Mouse (Mus musculus) olfactory bulb, adult 2 months (tissue): Measurements from ENCODE around the gene Nhsl1.

Experiments
- CTCF ChIP-seq: fragments of 200-500 bp; IDR thresholded peaks from 2 replicates; pipeline ENCODE4 v1.5.1; 2012; ENCODE audit warnings: low read depth, mild to moderate bottlenecking, low read length, moderate library complexity; ENCODE audit not compliant: insufficient read depth
- POLR2A ChIP-seq: fragments of 200-500 bp; IDR thresholded peaks from 2 replicates; pipeline ENCODE4 v1.6.1; 2012; ENCODE audit warnings: mild to moderate bottlenecking, low read depth, low read length, moderate library complexity; ENCODE audit not compliant: insufficient read depth

DNA sequence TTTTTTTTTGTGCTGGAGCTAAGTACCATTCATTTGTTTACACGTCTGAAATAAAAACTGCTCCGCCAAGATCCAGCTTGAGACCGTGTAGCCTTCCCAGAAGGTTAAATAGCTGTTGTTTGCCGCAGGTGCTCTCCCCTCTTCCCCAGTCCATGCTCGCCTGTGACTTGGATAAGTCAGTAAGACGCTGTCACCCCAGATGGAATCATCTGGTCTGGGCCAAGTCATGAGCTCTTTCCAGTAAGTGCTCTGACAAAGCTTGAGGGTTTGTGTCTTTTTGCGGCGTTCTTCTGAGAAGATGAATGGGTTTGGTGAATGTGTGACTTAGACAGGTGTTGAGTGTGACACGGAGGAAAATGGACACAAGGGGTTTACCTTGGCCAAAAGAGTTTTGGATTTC is 89.8 kb downstream of the Nhsl1 start:
- TF ChIP-seq CTCF = no peak
- no peak for TF ChIP-seq POLR2A
